Mouse (Mus musculus): Measurements from ENCODE around the gene Fxyd7. TPM values are rescaled to one million over a fixed set of nuclear protein-coding genes. Genes with fewer than 3 reads are reported as not detected.
A peak's percentile ranks its signal among the peaks of the same experiment; 100 is the strongest.

Gene Fxyd7
- not detected in 2 replicates for total RNA-seq (2017)

DNA sequence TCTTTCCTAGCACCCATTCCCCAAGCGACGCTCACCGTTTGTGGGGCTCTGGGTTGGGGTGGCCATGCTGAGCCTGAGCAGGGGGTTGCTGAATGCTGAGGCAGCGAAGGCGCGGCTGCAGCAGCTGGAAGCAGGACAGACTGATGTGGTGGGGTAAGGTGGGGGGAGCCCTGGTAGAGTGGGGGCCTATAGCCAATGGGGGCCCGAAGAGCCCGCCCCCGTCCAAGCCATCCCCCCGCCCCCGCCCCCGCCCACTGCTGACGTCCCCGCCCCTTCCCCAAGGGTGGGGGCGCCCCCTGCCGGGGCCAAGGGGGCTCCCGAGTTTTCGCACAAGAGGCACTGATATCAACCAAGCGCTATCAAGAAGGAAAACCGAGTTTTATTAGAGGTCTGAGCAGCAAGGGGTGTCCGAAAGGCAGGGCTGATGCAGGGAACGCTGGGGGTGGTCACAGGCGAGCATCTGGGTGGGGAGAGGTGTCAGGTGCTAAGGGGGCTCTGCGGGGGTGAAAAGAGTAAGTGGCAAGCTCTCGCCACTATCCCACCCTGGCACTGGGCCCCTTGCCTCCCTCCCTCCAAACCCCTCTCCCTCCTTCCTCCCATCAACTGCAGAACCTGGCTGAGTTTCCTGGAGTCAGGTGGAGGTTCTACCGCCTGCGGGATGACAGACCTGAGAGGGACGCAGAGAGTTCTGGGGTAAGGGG is at the start of gene Fxyd7:
TSS of gene Fxyd7 (minus strand) at position 147 of the 701 bp plus-strand sequence.
- no peak for ATAC-seq (replicated peaks; ENCODE audit: low read depth, poor library complexity, severe bottlenecking)

GRCm38 (mm10) chr7:31100786-31101185 is 49.5 kb upstream of the Fxyd7 start:
- ATAC-seq (replicated peaks; ENCODE audit: low read depth, poor library complexity, severe bottlenecking), result no peak

DNA sequence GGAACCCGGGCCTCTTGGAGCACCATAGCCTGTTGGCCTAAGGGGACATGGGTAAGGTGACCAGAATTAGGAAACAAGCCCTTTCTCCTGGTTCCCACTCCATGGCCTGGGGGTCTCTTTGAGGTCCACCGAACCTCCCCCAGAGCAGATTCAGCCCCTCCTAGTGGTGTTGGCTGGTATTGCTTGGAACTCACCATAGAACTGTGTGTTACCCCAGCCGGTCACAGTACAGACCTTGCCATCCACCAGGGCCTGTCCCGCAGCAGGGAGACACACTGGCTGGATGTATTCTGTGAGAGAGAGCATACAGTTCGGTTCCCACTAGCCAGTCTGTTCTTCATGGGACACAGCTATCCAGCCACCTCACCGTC is 48.3 kb upstream of the Fxyd7 start:
- no peak for ATAC-seq (replicated peaks; ENCODE audit: low read depth, poor library complexity, severe bottlenecking)

DNA sequence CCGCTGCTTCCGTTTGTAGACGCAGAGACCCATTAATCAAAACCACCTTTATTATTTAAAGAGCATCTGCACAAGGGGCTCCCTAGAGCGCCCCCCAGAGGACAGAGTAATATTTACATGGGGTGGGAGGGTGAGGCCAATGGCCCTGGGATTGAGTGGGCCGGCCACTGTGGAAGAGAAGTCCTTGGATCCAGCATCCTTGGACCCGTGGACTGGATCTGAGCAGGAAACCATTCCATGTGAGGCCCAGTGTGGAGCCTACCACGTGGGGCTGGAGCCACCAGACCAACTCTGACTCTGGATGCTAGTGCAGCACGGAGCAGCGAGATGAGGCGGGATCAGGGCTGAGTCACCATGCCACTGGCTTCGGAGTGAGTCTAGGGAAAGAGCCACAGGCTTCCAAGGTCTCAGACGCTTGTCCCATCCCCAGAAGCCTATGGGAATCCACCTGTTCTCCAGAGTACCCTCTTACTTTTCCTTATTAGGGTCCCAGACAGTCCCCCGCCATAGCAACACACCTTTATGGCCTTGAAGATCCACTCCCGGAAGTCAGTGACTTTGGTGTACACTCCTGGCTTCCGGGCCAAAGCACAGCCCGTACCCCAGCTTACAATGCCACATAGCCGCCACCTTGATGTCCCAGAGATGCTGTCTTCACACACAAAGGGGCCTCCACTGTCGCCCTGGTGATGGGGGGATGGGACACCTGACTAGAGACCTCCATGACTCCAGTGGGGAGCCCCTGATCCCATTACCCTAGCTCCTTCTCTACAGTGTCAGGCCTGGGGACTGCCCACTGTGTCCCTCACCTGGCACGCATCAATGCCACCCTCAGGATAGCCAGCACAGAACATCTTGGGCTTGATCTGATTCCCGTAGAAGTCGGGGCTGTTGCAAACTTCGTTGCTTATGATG is 47.7 kb upstream of the Fxyd7 start:
- no peak for ATAC-seq (replicated peaks; ENCODE audit: low read depth, poor library complexity, severe bottlenecking)

DNA sequence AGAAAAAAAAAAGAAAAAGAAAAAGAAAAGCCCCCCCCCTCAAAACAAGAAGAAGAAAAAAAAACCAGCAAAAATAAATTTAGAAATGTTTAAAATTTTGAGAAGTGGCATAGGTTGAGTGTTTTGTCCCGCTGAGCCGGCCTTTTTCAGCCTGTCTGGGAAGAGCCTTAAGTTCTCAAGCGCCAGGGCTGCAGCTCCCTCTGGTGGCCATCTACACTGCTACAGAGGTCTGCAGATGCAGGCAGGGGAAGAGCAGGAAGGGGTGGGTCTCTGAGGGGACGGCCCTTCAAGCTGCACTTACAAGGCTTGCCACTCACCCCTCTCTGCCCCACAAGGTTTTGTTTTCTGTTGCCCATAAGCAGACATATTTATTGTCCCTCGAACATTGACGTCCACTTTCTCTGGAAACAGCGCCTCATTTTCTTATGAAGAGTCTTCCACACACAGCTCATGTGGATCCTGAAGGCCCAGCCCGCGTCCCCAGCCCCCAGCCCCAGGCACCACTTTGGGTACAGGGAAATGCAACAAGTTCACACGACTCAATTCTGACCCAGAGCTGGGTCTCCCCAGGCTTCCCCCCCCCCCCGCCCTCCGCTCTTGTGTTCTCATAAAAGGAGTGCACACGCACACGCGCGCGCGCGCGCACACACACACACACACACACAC is 46.4 kb upstream of the Fxyd7 start:
- ATAC-seq (replicated peaks; ENCODE audit: low read depth, poor library complexity, severe bottlenecking), result peak; percentile 94

DNA sequence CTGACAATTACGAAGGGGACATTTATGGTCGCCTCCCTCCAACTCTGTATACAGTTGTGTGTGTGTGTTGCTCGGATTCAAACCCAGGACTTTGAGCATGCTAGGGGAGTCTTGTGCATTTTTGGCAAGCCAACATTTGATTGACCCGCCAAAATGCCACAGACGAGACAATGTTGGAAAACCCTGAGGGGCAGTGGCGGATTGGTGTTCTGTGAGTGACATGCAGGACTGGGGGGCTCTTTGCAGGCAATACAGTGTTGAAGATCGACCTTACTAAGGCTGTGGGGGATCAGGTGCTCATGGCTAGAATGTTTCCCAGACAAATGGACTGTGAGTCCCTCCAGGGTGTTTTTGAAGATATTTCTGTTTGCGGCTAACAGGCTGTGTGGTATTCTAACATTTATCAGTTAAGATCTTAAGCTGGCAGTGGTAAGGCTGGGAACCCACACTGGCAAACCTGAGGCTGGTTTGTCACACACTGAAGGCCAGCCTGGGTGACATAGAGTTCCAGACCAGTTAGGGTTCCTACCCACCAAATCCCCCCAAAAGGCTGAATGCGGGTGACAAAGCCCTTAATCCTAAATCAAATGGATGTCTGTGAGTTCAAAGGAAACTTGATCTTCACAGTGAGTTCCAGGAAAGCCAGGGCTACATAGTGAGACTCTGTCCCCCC is 45.8 kb upstream of the Fxyd7 start:
- peak; percentile 22; the same call in 1 of the 2 replicates for ATAC-seq (replicated peaks; ENCODE audit: low read depth, poor library complexity, severe bottlenecking)

- no peak for ATAC-seq (replicated peaks; ENCODE audit: low read depth, poor library complexity, severe bottlenecking)
Measured at GRCm38 (mm10) chr7:31094774-31095501, 43.7 kb upstream of the Fxyd7 start.

DNA sequence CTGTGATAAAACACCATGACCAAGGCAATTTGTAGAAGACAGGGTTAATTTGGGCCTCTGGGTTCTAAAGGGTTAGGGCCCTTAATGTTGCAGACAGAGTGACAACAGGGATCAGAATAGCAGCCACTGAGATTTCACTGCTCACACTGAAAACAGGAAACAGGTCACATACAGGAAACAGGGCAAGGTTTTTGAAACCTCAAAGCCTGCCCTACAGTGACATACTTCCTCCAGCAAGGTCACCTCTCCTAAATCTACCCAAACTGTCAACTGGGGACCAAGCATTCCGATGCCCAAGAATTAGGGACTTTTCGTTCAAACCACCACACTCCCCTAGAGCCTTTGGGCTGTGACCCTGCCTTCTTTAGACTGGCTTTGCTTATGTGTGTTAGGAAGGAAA is 38.5 kb upstream of the Fxyd7 start:
- peak; percentile 89 for ATAC-seq (replicated peaks; ENCODE audit: low read depth, poor library complexity, severe bottlenecking)

DNA sequence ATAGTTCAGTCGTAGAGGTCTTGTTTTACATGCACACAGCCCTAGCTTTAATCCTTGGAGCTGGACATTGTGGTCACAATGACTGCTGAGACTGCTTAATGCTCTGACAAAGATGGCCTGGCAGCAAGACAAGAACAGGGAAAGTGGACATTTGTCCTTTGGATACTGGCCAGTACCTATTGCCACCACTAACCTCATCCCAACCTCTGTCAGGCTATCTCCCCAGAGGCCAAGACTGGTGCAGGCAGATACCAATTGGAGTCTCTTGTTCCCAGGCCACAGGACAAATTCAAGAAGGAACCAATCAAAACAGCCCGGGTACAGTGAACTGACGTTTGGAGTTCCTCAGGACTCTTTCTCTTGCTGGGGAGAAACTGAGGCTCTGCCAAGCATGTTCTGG is 36.9 kb upstream of the Fxyd7 start:
- ATAC-seq (replicated peaks; ENCODE audit: low read depth, poor library complexity, severe bottlenecking), result no peak

DNA sequence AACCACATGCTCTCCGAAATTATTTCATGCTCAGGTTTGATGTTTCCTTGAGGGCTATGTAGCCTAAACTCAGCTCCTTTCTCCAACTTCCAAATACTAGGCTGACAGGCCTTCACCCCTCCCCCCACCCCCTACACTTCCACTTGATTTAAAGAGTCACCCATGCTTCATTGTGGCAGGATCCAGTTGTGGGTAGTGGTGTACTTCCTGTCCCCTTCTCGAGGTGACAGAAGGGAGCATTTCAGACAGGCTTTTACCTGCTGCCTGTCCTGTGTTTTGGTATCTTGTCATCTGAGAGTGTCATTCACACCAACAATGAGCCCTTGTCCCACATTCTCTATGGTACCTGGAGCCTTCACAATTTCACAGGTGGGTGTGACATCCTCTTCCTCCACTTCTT is 36.0 kb upstream of the Fxyd7 start:
- ATAC-seq (replicated peaks; ENCODE audit: low read depth, poor library complexity, severe bottlenecking), result no peak

DNA sequence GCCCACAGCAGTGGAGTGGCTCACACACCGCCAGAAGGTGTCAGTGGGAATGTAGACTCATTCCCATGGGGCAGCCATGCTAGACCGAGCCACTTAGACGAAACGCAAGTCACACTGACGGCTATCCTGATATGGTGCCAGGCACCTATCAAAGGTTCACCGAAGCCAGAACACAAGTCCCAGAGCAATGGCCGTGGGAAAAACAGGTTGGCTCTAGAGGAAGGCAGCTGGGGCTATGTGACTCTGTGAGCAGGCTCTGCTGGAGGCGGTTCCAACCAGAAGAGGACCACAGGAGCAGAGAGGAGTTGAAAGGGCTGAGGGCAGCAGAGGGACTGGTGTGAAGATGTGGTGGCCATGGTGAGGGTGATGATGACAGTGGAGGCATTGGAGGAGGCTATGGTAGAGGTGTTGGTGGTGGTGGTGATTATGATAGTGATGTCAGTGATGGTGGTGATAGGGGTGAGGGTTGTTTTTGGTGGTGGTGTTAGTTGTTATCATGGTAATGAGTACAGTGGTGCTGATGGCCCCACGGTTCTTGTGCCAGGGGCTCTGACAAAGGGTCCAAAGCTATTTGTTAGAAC is 35.0 kb upstream of the Fxyd7 start:
- ATAC-seq (replicated peaks; ENCODE audit: low read depth, poor library complexity, severe bottlenecking), result no peak

DNA sequence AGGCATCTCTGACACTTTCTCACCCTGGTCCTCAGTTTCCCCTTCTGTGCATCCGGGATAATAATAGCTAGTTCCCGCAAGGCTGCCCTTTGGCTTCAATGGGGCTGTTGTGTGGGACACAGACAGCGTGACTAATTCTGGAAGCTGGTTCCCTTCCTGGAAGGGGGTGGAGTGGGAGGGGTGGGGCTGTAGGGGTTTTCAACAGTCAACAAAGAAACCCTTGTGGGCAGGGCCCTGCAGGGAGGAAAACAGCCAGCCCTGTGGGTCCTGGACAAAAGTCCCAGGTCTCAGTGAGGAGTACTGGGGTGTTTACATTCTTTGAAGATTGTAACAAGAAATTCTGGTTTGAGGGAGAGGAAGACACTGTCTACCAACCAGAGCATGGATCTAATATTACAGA is 33.9 kb upstream of the Fxyd7 start:
- ATAC-seq (replicated peaks; ENCODE audit: low read depth, poor library complexity, severe bottlenecking), result no peak

DNA sequence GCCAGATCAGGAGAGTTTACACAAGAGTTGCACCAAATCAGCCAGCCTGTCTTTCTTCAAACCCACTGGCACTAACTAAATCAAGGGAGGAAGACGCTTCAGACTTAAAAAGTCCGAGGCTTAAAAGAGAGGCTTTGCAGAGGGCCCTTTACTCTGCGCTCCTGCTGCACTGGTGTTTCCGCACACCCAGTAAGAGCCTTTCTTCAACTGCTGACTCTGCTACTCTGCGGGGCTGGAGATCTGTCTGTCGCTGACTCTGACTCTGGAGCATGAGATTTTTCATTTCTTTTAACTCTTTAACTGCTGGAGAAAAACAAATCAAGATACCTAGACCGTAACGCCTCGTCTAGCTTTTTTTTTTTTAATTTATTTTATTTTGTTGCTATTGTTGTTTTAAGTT is 32.9 kb upstream of the Fxyd7 start:
- no peak for ATAC-seq (replicated peaks; ENCODE audit: low read depth, poor library complexity, severe bottlenecking)

GRCm38 (mm10) chr7:31082831-31083588 is 31.7 kb upstream of the Fxyd7 start:
- ATAC-seq (replicated peaks; ENCODE audit: low read depth, poor library complexity, severe bottlenecking), result no peak

- ATAC-seq (replicated peaks; ENCODE audit: low read depth, poor library complexity, severe bottlenecking), result no peak
Measured at GRCm38 (mm10) chr7:31082106-31082505, 30.8 kb upstream of the Fxyd7 start.

DNA sequence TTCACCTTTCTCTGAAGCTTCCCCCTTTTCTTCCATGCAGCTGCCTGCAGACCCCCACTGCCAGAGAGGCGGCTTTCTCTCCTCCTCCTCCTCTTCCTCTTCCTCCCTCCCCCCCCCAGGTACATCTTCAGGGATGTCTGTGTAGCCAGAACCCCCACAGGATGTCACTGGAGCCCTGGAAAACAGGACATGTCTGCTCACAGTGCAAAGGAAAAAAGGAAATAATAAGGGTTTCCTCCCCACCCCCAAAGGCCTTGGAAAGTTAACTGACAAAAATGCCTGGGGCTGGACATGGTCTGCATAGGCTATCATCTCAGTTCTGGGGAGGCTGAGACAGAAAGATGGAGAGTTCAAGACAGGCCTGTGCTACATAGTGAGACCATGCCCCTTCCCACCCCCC is 29.8 kb upstream of the Fxyd7 start:
- ATAC-seq (replicated peaks; ENCODE audit: low read depth, poor library complexity, severe bottlenecking), result no peak

DNA sequence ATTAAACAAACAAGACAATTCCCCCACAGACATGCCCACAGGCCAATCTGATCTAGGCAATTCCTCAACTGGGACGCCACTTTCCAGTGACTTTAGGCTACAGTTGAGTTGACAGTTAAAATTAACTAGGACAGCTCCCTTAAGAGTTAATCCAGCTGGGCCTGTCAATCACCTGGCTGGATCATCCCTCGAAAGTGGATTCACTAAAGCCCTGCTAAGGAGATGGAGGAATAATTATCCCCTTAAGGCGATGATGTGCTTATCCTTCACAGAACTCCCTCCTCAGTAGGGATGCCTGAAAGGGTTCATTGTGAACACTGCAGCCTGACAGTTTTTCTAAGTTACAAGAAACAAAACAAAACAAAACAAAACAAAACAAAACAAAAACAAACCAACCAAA is 29.3 kb upstream of the Fxyd7 start:
- ATAC-seq (replicated peaks; ENCODE audit: low read depth, poor library complexity, severe bottlenecking), result no peak

DNA sequence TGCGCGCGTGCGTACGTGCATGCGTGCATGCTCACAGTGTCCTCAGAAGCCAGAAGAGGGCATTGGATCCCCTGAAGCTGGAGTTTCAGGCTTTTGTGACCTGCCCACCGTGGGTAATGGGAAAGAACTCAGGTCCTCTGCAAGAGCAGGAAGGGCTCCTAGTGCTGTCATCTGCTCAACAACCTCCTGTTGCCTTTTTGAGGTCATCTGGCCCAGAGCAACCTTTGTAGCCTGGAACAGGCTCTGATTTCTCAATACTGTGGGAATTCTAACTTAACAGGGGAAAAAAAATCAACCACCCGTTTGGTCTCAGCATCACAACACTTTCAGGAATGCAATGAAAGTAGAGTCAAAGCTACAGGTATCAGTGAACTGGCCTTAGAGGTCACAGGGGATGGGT is 28.4 kb upstream of the Fxyd7 start:
- no peak for ATAC-seq (replicated peaks; ENCODE audit: low read depth, poor library complexity, severe bottlenecking)
